Mouse (Mus musculus): Measurements from ENCODE around the gene Rin2.

Rin2 gene

GRCm38 (mm10) chr2:145855831-145856230, 180.8 kb downstream of the Rin2 start:
- no peak for DNase-seq (ENCODE audit: extremely low spot score, low read depth, low spot score)

GRCm38 (mm10) chr2:145857864-145858263, 182.8 kb downstream of the Rin2 start:
- no peak for DNase-seq (ENCODE audit: extremely low spot score, low read depth, low spot score)

DNA sequence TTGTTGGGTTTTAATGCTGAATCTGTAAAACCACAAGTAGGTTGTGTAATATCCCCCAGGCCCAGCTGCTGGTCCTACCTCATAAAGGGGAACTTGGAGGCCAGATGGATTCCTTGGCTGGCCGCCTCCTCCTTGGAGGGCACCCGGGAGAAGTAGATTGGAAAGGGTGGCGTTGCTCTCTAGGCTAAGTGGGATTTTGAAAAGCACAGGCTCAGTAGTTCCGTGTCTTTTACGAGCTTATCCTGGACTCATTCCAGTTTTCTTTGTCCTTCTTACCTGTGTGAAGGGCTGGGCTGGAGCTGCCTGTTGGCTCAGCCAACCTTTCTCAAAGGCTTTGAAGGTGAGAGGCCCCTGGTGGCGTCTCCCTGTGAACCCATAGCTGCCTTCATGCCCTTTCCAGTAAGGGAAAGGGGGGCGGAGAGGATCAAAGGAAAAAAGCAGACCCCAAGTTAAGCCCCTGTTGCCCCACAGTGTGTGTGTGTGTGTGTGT, 184.5 kb downstream of the Rin2 start:
- no peak for DNase-seq (ENCODE audit: extremely low spot score, low read depth, low spot score)

GRCm38 (mm10) chr2:145859932-145860801, 185.2 kb downstream of the Rin2 start:
- DNase-seq (ENCODE audit: extremely low spot score, low read depth, low spot score): no peak

DNA sequence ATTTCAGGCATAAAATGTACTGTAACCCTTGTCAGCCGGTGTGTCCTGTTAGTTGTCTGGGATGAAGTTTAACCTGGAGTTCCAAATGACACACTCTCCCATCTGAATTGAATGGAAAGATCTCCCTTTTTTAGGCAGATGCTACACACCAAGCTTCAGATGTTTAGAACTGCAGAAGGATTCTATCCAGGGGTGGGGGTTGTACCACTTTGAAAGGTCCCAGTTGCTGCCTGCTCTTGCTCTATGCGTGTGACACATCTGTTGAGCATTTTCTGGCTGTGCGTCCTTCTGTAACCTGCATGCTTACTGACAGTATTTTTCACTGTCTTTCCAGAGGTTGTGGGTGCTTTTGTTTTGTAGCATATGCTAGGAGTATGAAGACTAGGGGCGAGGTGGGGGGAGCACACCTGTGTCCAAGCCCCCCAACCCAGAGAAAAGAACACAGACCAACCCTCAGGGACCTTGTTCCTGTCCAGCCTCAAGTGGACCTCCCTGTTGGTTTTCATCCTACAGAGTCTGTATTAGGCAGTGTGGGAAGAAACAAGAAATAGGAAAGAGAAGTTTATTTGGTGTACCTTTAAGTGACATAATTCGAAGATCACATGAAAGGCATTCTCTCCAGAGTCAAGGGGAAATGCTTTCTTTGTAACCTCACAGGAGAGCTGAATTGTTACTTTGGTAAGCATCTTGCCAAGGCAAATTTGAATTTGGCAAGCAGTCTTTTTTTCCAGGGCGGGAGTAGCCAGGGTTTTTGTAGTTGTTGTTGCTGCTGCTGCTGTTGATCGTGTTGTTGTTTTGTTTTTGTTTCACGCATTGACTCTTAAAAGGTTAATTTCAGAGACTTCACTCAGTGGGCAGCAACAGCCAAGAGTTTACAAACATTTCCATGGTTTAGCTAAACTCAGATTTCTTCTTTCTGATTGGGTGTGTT, 186.4 kb downstream of the Rin2 start:
- DNase-seq (ENCODE audit: extremely low spot score, low read depth, low spot score): no peak

DNA sequence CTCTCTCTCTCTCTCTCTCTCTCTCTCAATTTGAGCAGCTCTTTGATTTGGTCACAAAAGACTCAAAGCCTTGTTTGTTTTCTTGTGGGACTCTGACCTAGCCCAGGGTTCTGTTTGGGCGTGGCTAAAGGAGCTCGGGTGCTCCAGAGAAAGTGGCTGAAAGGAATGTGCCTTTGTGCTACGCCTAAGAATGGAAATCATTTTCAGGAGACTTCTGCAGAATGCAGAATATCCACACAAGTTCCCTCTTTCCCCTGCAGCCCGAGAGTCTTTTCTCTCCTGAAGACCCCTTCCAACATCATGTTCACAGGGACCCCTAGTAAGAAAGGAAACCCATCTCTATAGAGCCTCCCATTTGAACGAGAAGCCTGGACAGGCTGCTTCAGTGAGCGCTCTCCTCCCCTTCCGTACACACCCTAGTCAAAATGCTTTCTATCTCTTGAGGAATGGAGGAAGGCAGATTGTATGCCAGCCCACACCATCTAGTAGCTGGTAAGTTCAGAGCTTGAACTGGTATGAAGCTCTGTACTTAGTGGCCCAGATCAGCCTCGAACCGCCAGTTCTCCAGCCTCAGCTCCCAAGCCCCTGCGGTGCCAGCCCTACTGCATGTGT, 187.3 kb downstream of the Rin2 start:
- DNase-seq (ENCODE audit: extremely low spot score, low read depth, low spot score): no peak

DNA sequence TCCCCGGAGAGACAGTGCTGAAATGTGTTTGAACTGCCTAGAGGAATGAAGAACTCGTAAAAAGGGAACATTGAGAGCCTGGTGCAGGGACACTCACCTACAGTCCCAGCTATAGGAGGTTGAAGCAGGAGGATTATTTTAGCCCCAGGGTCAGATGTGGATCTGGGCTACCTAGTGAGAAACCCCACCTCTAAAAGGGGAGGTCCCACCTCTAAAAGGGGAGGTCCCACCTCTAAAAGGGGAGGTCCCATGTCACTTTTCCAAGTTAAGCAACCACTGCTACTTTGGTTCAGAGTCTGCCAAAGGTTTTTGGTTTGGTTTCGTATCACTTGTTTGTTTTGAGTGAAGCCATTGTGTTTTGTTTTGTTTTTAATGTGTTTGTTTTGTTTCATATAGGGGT, 190.3 kb downstream of the Rin2 start:
- no peak for DNase-seq (ENCODE audit: extremely low spot score, low read depth, low spot score)

- DNase-seq (ENCODE audit: extremely low spot score, low read depth, low spot score): no peak
Observed at GRCm38 (mm10) chr2:145866238-145866637, 191.2 kb downstream of the Rin2 start.

GRCm38 (mm10) chr2:145866695-145867449, 191.9 kb downstream of the Rin2 start:
- no peak for DNase-seq (ENCODE audit: extremely low spot score, low read depth, low spot score)

- no peak for DNase-seq (ENCODE audit: extremely low spot score, low read depth, low spot score)
Observed at GRCm38 (mm10) chr2:145871308-145871707, 196.3 kb downstream of the Rin2 start.

GRCm38 (mm10) chr2:145872099-145872498, 197.1 kb downstream of the Rin2 start:
- no peak for DNase-seq (ENCODE audit: extremely low spot score, low read depth, low spot score)

GRCm38 (mm10) chr2:145873953-145874352, 198.9 kb downstream of the Rin2 start:
- no peak for DNase-seq (ENCODE audit: extremely low spot score, low read depth, low spot score)

- no peak for DNase-seq (ENCODE audit: extremely low spot score, low read depth, low spot score)
Observed at GRCm38 (mm10) chr2:145874879-145875482, 200.0 kb downstream of the Rin2 start.

DNA sequence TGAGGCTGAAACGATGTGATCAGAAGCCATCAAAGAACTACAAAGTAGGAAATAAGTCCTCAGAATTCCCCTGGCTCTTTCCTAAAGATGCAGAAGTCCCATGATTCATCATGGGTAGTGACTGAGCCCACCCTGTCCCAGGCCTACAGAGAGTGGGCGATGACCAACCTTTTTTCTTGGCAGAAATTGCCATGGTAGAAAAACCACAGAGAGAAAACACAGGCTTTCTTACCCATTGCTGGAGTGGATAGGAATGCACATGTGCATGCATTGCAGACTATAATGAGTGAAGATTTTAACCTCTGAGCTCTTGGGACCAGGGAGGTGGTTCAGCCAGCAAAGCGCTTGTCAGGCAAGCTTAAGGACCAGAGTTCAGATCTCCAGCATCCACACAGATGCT, 202.2 kb downstream of the Rin2 start:
- no peak for DNase-seq (ENCODE audit: extremely low spot score, low read depth, low spot score)

- DNase-seq (ENCODE audit: extremely low spot score, low read depth, low spot score): peak; percentile 88
Observed at GRCm38 (mm10) chr2:145880887-145881747, 206.1 kb downstream of the Rin2 start.

DNA sequence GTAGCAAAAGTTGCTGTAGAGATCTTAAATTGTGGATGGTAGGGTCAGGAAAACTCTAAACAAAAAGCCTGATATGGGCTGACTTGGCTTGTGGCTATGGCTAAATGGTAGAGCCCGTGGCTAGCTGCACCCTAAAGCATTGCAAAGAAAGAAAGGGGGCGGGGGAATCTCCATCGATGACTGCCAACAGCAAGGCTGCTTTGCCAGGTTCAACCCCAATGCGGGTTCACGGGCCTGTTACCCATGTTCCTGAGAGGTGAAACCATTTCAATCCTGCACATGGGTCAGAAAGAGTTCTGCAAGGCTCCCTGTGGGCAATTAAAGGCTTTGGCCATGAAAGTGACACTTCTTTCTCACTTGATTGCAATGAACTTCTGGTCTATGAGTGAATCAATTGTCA, 206.9 kb downstream of the Rin2 start:
- no peak for DNase-seq (ENCODE audit: extremely low spot score, low read depth, low spot score)

- no peak for DNase-seq (ENCODE audit: extremely low spot score, low read depth, low spot score)
Observed at GRCm38 (mm10) chr2:145882398-145882797, 207.4 kb downstream of the Rin2 start.

- DNase-seq (ENCODE audit: extremely low spot score, low read depth, low spot score): no peak
Observed at GRCm38 (mm10) chr2:145884036-145884912, 209.3 kb downstream of the Rin2 start.

Data from hindlimb bud, embryonic 11.5 days (tissue).